Mouse (Mus musculus) embryo, embryonic 11 days (tissue): ENCODE data around the gene Scamp2.

ENCODE experiments used
- DNase-seq: peaks from one replicate; pipeline ENCODE4 v3.0.0-alpha.2; 2015

The Scamp2 gene

GRCm38 (mm10) chr9:57629118-57629874 lies 68.6 kb downstream of the Scamp2 start:
- DNase-seq, result peak; percentile 71

- DNase-seq, result no peak
Measured at GRCm38 (mm10) chr9:57633481-57634024, 72.8 kb downstream of the Scamp2 start.

DNA sequence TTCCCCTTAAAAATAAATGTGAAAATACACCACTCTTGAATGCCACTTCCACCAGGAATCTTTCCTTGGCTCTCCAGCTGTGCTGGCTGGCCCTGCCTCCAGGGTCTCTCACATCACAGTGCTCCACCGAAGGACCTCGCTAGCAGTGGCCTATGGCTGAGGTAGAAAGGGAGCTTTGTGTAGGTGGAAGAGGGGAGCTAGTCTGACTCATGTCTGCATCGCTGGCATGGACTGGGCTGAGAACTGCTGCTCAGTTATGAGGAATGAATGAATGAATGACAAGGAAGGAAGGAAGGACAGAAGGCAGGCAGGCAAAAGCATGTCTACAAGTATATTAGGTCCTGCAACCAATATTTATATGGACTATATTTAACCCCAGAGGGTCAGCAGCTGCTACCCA lies 76.5 kb downstream of the Scamp2 start:
- no peak for DNase-seq

DNA sequence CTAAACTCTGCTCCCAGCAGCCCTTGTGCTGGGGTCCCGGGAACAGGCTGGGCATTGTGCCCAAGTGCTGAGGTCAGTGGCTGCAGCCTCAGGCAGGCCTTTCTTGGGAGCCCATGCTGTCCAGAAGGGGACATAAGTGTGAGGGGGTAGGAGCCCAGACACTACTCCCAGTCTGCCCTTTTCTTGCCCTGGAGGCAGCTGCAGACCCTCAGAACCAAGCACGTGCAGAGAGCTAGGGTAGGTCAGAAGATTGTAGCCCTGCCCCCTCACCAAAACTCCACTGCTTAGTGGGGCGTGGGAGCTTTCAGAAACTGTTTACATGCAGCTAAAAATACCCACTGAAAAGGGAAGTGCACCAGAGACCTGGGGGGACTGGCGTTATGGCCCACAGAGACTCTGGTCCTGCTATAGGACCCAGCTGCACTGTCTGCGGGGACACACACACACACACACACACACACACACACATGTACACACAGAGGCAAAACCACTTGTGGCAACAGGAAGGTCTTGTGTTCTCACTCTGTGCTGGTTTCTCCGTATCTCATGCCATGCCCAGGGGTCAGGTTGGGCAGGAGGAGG lies 77.1 kb downstream of the Scamp2 start:
- DNase-seq, result no peak
